Mouse (Mus musculus) layer of hippocampus, adult 9-10 months (tissue): Measurements from ENCODE around the gene Chrm4.

Source experiments
- DNase-seq: peaks from one replicate; pipeline ENCODE4 v3.0.0; 2022; ENCODE audit warnings: low spot score

Gene Chrm4

GRCm38 (mm10) chr2:91963443-91963932 is 36.4 kb downstream of the Chrm4 start:
- DNase-seq, result peak; percentile 90

DNA sequence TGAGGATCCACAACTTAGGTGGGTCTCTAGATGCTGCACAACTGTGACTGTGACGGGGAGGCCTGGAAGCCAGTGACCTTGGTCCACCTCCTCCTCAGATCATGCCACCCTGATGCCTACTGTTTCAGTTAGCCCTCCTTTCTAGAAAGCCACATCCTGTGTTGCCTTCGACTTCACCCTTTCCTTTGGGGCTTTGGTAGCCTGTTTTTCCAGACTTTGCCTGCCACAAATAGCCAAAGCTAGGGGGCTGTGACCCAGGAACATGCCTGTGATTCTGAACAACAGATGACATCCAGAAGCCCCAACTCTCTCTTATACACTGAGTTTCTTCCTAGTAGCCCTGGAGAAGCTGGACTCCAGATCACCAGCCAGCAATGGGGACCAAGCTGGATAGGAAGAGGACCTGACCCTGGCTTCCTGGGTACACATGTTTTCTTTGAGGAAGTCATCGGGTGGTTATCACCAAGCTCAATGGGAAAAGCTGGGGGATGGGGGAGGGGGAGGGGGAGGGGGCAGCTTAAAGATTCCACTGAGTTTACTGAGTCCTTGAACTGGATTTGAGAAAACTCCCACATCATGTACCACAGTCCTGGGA is 37.7 kb downstream of the Chrm4 start:
- no peak for DNase-seq

DNA sequence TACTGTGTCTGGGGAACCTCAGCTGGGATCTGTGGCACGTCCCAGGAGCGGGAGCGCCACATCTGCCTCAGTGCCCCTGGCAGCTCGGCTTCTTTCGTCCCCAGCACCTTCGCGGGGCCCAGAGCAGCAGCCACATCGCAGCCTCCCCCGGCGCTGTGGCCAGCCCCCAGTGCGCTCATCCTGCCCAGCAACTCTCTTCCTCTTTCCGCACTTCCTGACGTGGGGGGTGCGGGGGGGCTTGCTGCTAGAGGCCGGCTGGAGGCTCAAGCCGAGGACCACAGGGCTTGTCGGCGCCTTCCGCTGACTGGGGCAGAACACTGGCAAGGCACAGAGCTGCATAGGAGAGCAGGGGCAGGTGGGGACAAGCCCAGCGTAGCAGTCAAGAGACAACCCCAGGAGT is 38.4 kb downstream of the Chrm4 start:
- DNase-seq, result no peak

- DNase-seq, result no peak
These were observed 39.3 kb downstream of the Chrm4 start for GRCm38 (mm10) chr2:91966367-91966766.

GRCm38 (mm10) chr2:91967962-91968361 is 40.9 kb downstream of the Chrm4 start:
- no peak for DNase-seq

- DNase-seq, result no peak
These were observed 44.4 kb downstream of the Chrm4 start for GRCm38 (mm10) chr2:91971231-91972097.

GRCm38 (mm10) chr2:91972121-91972566 is 45.1 kb downstream of the Chrm4 start:
- no peak for DNase-seq

DNA sequence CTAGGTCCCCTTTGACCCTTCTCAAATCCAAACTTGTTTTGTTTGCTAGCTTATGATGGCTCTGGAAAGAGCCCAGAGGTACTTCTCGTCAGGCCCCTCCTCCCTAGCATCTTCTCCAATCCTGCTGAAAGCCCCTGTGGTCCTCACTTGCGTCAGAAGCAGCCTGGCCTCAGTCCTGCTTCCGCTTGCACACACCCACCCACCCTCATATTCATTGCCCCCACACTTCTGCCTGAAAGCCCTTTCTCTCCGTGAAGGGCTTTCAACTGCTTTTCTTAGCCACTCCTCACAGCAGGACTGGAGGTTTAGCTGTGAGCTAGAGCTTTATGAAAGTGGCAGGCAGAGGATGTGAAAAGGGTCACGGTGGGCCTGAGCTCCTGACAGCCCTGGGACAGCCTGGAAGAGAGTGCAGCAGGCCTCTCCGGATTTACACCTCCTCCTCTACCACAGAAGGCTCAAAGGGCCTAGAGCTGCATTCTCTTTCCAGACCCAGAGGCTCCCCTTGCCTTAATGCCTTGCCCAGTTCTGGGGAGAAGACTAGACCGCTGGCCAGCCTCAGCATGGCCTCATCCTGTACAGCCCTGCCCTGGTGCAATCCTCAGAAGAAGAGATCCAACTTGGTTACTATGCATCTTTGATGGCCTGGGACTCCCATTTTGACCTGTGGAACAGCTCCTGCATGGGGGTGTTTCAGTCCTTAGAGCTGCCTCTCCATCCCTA is 46.5 kb downstream of the Chrm4 start:
- DNase-seq, result no peak

GRCm38 (mm10) chr2:91975581-91976541 is 48.8 kb downstream of the Chrm4 start, which contains the start of gene Dgkz:
TSS of gene Dgkz (minus strand) at chr2:91975864.
- DNase-seq, result no peak

- no peak for DNase-seq
These were observed 50.9 kb downstream of the Chrm4 start for GRCm38 (mm10) chr2:91977960-91978359.
